Mouse (Mus musculus): ENCODE measurements around the gene Dcun1d1. TPM values are rescaled to one million over a fixed set of nuclear protein-coding genes. Genes with fewer than 3 reads are reported as not detected.

Gene Dcun1d1
- polyA plus RNA-seq, 1 experiment from 2014 or later: 69.9 TPM

DNA sequence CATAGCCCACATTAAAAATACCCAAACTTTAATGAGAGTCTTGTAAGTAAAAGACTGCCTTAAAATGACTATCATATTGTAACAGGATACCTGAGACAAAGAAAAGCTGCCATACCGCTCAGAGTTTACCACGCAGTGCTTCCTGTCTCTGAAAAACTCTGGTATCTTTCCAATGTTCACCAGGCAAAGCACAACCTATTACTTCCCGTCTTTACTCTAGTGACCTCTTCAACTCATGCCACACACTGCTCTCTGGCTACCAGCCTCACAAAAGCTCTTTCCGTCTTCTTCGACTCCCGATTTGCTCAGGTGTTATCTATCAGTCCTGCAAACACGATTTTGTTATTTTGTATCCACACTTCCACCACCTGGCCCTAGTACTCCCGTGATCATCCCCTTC is 7.4 kb downstream of the Dcun1d1 start:
- H3K4me3 ChIP-seq: peak overlapping the region; percentile 7
- peak overlapping the region; percentile 21 for H3K27ac ChIP-seq (replicated peaks)
- H3K4me2 ChIP-seq: peak overlapping the region; percentile 46
- ATAC-seq (ENCODE audit: extremely low read depth, insufficient number of reproducible peaks, low FRiP score, low TSS enrichment): no peak
- H3K9me3 ChIP-seq: no peaks in the 10 kb centered on the region
- peak overlapping the region; percentile 52; the same call in 1 of the 2 replicates for H3K9ac ChIP-seq
- no peaks in the 10 kb centered on the region for H3K27me3 ChIP-seq (replicated peaks)
- peaks cover 58% of the 10 kb centered on the region for H3K4me1 ChIP-seq
- H3K36me3 ChIP-seq: no peaks in the 10 kb centered on the region
- 17% methylated on average over 8 of the region's 8 CpGs for WGBS

DNA sequence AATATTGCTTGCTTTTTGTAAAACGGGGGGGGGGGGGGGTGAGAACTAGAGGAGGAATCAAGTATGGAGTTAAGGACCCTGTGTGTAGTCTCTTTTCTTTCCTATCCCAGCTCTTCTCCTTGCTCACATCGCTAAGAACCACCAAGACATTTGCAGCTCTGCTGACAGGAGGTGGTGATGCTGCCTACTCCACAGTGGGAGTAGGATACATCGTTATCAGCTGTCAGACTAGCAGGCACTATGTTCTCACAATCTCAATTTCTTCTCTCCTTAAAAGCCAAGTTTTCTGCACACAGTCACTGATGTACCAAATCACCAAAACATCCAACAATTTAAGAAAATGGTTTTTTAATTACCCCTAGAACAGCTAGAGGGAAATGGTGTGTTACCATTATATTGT is 7.8 kb downstream of the Dcun1d1 start:
- H3K9me3 ChIP-seq: no peaks in the 10 kb centered on the region
- no peak for ATAC-seq (ENCODE audit: extremely low read depth, insufficient number of reproducible peaks, low FRiP score, low TSS enrichment)
- H3K36me3 ChIP-seq: no peaks in the 10 kb centered on the region
- H3K4me2 ChIP-seq: peak overlapping the region; percentile 46
- no peaks in the 10 kb centered on the region for H3K27me3 ChIP-seq (replicated peaks)
- WGBS: 23% methylated on average over 3 of the region's 3 CpGs
- H3K4me3 ChIP-seq: no peak overlapping the region
- H3K9ac ChIP-seq: 0 out of 2 replicates have a peak overlapping the region, but pooled peaks have one; percentile 14
- peak overlapping the region; percentile 21; the same call in 1 of the 2 replicates for H3K27ac ChIP-seq (replicated peaks)
- H3K4me1 ChIP-seq: peaks cover 58% of the 10 kb centered on the region

DNA sequence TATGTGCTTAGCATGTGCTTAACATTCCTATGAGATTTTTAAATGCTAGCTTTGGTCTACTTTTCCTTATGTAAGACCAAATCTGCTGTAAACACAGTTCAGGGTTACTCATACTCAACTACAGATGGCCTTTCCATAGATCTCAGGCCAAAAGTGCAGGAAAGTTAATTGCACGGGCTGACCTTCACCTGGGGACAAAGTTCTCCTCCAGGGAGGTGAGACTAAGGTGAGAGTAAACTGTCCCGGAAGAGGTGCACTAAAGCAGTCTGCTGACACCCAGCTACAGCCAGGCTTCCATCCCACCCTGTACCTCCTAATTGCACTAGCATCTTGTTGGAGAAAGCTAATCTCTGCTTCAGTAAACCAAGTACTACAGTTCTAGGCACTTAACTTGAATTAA is 11.4 kb downstream of the Dcun1d1 start:
- Histone ChIP-seq H3K4me1 (peaks cover 68% of the 10 kb centered on the region), H3K4me3 (no peak overlapping the region), H3K9me3 (no peaks in the 10 kb centered on the region), H3K9ac (no peak overlapping the region), H3K36me3 (no peaks in the 10 kb centered on the region), H3K27ac (replicated peaks) (no peak overlapping the region), H3K27me3 (replicated peaks) (no peaks in the 10 kb centered on the region), H3K4me2 (no peak overlapping the region)
- ATAC-seq (ENCODE audit: extremely low read depth, insufficient number of reproducible peaks, low FRiP score, low TSS enrichment): no peak
- WGBS: 69% methylated on average over 2 of the region's 2 CpGs

DNA sequence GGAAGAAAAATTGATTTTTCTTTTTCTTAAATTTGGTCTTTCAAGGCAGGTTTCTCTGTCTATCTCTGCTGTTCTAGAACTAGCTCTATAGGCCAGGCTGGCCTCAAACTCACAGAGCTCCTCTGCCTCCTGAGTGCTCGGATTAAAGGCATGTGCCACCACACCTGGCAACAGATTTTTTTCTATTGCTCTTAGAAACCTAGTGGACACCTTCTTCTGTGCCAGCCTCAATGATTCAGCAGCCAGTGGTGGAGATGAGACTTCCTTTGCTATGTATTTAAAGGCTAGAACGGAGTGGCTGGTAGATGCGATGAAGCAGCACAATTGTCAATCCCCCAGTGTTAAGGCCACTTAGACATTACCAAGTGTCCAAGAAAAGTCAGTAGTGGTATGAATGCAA is 13.2 kb downstream of the Dcun1d1 start:
- no peak for ATAC-seq (ENCODE audit: extremely low read depth, insufficient number of reproducible peaks, low FRiP score, low TSS enrichment)
- Histone ChIP-seq H3K27ac (replicated peaks) (peak overlapping the region; percentile 44; the same call in 1 of the 2 replicates), H3K9me3 (no peaks in the 10 kb centered on the region), H3K4me3 (no peak overlapping the region), H3K9ac (no peak overlapping the region), H3K4me2 (peak overlapping the region; percentile 25), H3K36me3 (no peaks in the 10 kb centered on the region), H3K27me3 (replicated peaks) (no peaks in the 10 kb centered on the region), H3K4me1 (peaks cover 52% of the 10 kb centered on the region)
- 64% methylated on average over 3 of the region's 3 CpGs for WGBS

DNA sequence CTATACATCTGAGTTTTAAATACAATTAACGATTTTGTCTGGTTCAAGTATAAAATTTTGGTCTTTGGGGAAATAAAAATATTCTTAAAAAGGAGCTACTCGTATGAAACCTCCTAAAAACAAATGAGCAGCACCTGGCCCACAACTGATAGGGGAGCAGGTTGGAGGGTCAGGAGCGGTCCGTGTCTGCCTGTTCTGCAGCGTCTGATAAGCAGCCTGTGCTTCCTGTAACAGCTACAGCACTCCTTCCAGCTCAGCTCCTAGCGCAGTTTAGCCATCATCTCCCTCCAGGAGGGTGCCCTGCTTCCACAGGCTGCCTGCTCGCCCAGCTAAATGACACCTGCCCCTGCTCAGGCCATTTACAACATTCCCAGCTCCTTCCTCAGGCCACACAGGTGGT is 13.8 kb downstream of the Dcun1d1 start:
- ATAC-seq (ENCODE audit: extremely low read depth, insufficient number of reproducible peaks, low FRiP score, low TSS enrichment): peak; percentile 63; the same call in 1 of the 2 replicates
- Histone ChIP-seq H3K4me3 (no peak overlapping the region), H3K36me3 (0 out of 2 replicates have a peak, but pooled peaks cover 3% of the 10 kb centered on the region), H3K27me3 (replicated peaks) (no peaks in the 10 kb centered on the region), H3K9me3 (no peaks in the 10 kb centered on the region), H3K9ac (peak overlapping the region; percentile 41; the same call in 1 of the 2 replicates), H3K4me1 (peaks cover 49% of the 10 kb centered on the region), H3K27ac (replicated peaks) (peak overlapping the region; percentile 44; the same call in 1 of the 2 replicates), H3K4me2 (peak overlapping the region; percentile 25)
- WGBS: 22% methylated on average over 7 of the region's 7 CpGs

DNA sequence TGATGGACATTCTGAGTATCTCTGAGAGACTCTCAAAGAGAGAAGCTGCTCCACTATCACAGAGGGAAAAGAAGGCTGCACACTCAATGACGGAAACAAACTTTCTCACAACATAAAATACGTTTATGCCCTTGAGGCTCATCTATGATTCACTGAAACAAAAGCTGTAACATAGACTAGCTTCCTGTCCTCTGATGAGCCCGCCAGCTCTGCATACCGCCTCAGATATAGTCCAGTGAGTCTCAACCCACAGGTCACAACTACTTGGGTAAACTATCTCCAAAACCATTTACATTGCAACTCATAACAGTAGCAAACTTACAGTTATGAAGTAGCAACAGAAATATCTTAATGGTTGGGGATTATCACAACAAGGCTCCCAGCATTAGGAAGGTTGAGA is 14.7 kb downstream of the Dcun1d1 start:
- no peak for ATAC-seq (ENCODE audit: extremely low read depth, insufficient number of reproducible peaks, low FRiP score, low TSS enrichment)
- Histone ChIP-seq H3K4me1 (peaks cover 57% of the 10 kb centered on the region), H3K27me3 (replicated peaks) (no peaks in the 10 kb centered on the region), H3K4me3 (no peak overlapping the region), H3K9me3 (no peaks in the 10 kb centered on the region), H3K27ac (replicated peaks) (no peak overlapping the region), H3K36me3 (peaks cover 12% of the 10 kb centered on the region), H3K4me2 (0 out of 2 replicates have a peak overlapping the region, but pooled peaks have one; percentile 25), H3K9ac (no peak overlapping the region)
- 66% methylated on average over 4 of the region's 4 CpGs for WGBS

DNA sequence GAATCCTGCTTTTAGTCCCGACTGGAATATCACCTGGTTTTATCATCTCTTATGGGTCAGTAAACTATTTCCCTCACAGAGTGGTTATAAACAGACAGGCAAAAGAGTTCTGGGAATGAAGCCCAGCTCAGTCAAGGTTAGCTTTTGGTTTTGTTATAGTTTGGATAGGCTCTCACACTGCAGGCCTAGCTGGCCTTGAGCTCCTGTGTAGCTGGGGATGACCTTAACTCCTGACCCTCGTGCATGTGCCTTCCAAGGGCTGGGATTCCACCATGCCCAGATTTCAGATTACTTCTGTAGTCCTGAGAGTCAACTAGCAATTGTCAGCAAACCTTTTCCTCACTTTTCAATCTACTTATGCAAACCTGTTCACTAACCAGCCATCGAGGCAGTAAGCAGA is 19.0 kb downstream of the Dcun1d1 start:
- WGBS: 48% methylated on average over 3 of the region's 3 CpGs

DNA sequence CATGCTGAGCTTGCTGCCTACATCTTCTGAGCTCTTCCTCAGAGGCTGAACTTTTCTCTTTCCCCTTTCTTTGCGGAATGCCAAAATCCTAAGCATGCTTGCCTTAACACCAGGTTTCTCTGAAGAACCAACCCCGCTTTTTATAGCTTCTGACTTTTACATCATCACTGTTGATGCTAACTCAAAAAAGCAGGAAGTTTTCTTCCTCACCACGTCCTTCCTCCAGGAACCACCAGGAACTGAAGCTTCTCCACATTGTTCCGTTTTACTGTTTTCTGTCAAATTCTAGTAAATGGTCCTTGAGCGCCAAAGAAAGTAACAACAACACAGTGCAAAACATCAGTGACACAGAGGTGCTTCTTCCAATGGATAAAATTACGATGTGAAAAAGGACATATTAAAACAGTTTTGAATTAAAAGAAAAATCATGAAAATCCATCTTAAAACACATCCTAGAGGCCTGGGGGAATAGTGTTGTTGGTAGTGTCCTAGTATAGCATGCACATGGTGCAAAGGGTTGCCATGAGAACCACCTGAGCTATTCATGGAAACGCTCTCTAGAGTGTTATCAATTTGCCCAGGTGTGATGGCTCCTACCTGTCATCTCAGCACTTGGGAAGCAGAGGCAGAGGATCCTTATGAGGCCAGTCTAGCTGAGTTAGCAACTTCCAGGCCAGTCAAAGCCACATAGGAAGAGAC is 28.1 kb downstream of the Dcun1d1 start:
- Histone ChIP-seq H3K4me1 (peaks cover 13% of the 10 kb centered on the region), H3K9ac (no peak overlapping the region), H3K9me3 (peaks cover 11% of the 10 kb centered on the region), H3K27ac (replicated peaks) (no peak overlapping the region), H3K4me3 (no peak overlapping the region), H3K27me3 (replicated peaks) (no peaks in the 10 kb centered on the region), H3K36me3 (peaks cover 53% of the 10 kb centered on the region), H3K4me2 (no peak overlapping the region)
- WGBS: 81% methylated on average over 7 of the region's 7 CpGs
- ATAC-seq (ENCODE audit: extremely low read depth, insufficient number of reproducible peaks, low FRiP score, low TSS enrichment): no peak

More for the DNA sequence above, 19.0 kb downstream of the Dcun1d1 start:
- no peak overlapping the region for H3K4me2 ChIP-seq
- H3K9me3 ChIP-seq: no peaks in the 10 kb centered on the region; the same call in 1 of the 2 replicates
- H3K27me3 ChIP-seq (replicated peaks): no peaks in the 10 kb centered on the region
- no peak overlapping the region for H3K4me3 ChIP-seq
- peaks cover 51% of the 10 kb centered on the region for H3K36me3 ChIP-seq
- ATAC-seq (ENCODE audit: extremely low read depth, insufficient number of reproducible peaks, low FRiP score, low TSS enrichment): no peak
- no peak overlapping the region for H3K27ac ChIP-seq (replicated peaks)
- no peak overlapping the region for H3K9ac ChIP-seq
- peaks cover 32% of the 10 kb centered on the region for H3K4me1 ChIP-seq

DNA sequence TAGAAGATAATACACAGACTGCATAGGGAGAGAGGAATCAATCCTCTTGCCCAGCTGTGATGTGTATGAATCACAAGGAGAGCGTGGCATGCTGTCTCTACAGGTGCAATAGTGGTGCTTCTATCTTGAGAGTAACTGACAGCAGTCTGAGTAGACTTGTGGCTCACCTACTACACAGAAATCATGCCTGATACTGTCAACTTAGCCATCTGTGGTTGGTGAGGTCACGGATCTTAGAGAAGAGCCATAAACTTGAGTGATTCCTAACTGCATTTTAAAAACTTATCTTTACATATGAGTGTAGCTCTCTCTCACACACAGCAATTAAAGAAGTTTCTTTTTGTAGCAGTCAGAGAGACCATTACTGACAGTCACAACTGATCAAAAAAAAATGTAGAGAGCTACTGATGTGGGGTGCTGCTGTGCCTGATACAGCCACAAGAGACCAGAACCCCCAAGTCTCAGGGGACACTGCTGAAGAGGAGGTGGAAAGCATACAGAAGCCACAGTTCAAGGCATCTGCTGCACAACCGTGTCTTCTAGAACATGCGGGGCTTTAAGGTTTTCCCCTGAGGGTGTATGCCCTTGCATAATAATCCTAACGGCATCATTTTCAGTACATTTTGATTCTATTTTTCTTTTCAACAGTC is 36.6 kb downstream of the Dcun1d1 start:
- WGBS: 93% methylated on average over 5 of the region's 5 CpGs
- H3K9me3 ChIP-seq: no peaks in the 10 kb centered on the region
- H3K36me3 ChIP-seq: peaks cover 59% of the 10 kb centered on the region
- no peak overlapping the region for H3K9ac ChIP-seq
- peaks cover 4% of the 10 kb centered on the region; the same call in 1 of the 2 replicates for H3K4me1 ChIP-seq
- H3K4me2 ChIP-seq: no peak overlapping the region
- no peak overlapping the region for H3K27ac ChIP-seq (replicated peaks)
- H3K4me3 ChIP-seq: no peak overlapping the region
- H3K27me3 ChIP-seq (replicated peaks): no peaks in the 10 kb centered on the region
- no peak for ATAC-seq (ENCODE audit: extremely low read depth, insufficient number of reproducible peaks, low FRiP score, low TSS enrichment)

DNA sequence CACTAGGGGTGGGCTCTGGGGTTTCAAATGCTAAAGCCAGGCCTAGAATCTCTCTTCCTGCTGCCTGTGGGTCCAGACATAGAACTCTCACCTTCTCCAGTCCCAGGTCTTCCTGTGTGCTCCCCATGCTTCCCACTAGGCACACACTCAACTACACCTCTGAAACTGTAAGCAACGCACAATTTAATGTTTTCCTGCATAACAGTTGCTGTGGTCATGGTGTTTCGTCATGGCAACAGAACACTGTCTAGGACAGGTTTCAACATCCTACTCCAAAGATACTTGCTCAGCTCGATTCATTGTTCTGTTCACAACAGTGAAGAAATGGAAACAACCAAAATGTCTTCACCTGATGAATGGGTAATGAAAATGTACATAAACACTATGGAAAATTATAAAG is 38.1 kb downstream of the Dcun1d1 start:
- Histone ChIP-seq H3K27ac (replicated peaks) (no peak overlapping the region), H3K4me2 (no peak overlapping the region), H3K9ac (no peak overlapping the region), H3K4me1 (peaks cover 4% of the 10 kb centered on the region; the same call in 1 of the 2 replicates), H3K36me3 (peaks cover 54% of the 10 kb centered on the region), H3K4me3 (no peak overlapping the region), H3K27me3 (replicated peaks) (no peaks in the 10 kb centered on the region), H3K9me3 (no peaks in the 10 kb centered on the region)
- no peak for ATAC-seq (ENCODE audit: extremely low read depth, insufficient number of reproducible peaks, low FRiP score, low TSS enrichment)
- WGBS: 96% methylated on average over 3 of the region's 3 CpGs

DNA sequence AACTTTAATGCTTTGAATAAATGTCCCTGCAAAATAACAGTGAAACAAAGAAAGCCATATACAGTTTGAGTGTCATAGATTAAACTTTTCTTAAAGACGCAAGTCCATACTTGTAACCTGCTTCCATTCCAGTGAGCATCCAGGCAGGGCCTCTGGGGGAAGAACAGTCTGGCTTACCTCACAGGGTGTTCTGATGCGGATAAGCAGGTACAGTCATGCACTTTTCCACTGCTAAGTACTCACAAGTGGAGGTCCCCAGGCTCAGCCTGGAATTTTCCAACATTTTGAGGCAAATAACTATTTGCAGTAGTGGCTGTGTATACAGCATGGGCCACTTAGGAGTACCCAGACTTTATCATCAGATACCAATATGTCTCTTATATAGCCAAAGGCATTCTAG is 39.3 kb downstream of the Dcun1d1 start:
- no peak overlapping the region for H3K4me3 ChIP-seq

More for the DNA sequence above, 39.3 kb downstream of the Dcun1d1 start:
- H3K9ac ChIP-seq: no peak overlapping the region
- ATAC-seq (ENCODE audit: extremely low read depth, insufficient number of reproducible peaks, low FRiP score, low TSS enrichment): no peak
- no peaks in the 10 kb centered on the region for H3K4me1 ChIP-seq
- 93% methylated on average over 2 of the region's 2 CpGs for WGBS
- no peak overlapping the region for H3K4me2 ChIP-seq
- no peak overlapping the region for H3K27ac ChIP-seq (replicated peaks)
- H3K9me3 ChIP-seq: no peaks in the 10 kb centered on the region
- H3K27me3 ChIP-seq (replicated peaks): no peaks in the 10 kb centered on the region
- peaks cover 49% of the 10 kb centered on the region for H3K36me3 ChIP-seq
